Mouse (Mus musculus): ENCODE results near the gene Cdr2.

Cdr2 gene

GRCm38 (mm10) chr7:120910172-120910571, 71.9 kb downstream of the Cdr2 start:
- DNase-seq (ENCODE audit: low spot score in 2 of 2), result peak in 1 of 2 experiments; percentile 20

Data from natural killer cell, adult 2 months (primary cell).